Comparison of ENCODE assay signal across 12 mouse cellular contexts in genomic region chr13:56159614-56160363, GRCm38 (mm10). TPM values are rescaled to one million over a fixed set of nuclear protein-coding genes. Genes with fewer than 3 reads are reported as not detected.
DNase-seq lines count a peak whose midpoint lies in the region; ATAC-seq lines count a peak whose summit lies in the region.
"Had no signal": no experiment of that assay in that cellular context is flagged by ENCODE, and none has a peak within 500 bp of the region (broad histone marks: within the 10 kb centered on the region; RNA-seq: fewer than 3 reads in every experiment).

No protein-coding gene starts in this region.

- peaks cover 5% of the 10 kb centered on the region; the same call in 1 of the 2 replicates for H3K27me3 ChIP-seq in kidney, embryonic 16.5 days (ENCODE audit: insufficient read depth, low read length)

- peak; percentile 23; the same call in 1 of the 2 replicates for ATAC-seq in kidney, embryonic 16.5 days (ENCODE audit: low FRiP score, low TSS enrichment)

- H3K4me1 ChIP-seq in kidney, embryonic 16.5 days (ENCODE audit: insufficient read depth, low read length): peaks cover 20% of the 10 kb centered on the region

- 5% methylated on average over 17 of the region's 17 CpGs for WGBS in kidney, embryonic 16.5 days

- H3K4me3 ChIP-seq in kidney, embryonic 16.5 days (ENCODE audit: low read length): no peak overlapping the region
- H3K4me3 ChIP-seq: hindbrain, embryonic 13.5 days; myocyte had no signal

- H3K4me2 ChIP-seq in kidney, embryonic 16.5 days (replicated peaks; ENCODE audit: low read depth, low read length): no peak overlapping the region
- H3K4me2 ChIP-seq: hindbrain, embryonic 13.5 days had no signal

- H3K36me3 ChIP-seq in kidney, embryonic 16.5 days (ENCODE audit: insufficient read depth, low read length): no peaks in the 10 kb centered on the region
- H3K36me3 ChIP-seq: G1E; hindbrain, embryonic 13.5 days had no signal

- no peak overlapping the region for H3K27ac ChIP-seq in kidney, embryonic 16.5 days (ENCODE audit: low read length)
- H3K27ac ChIP-seq: hindbrain, embryonic 13.5 days had no signal

- H3K9me3 ChIP-seq in kidney, embryonic 16.5 days (ENCODE audit: low read length): no peaks in the 10 kb centered on the region
- H3K9me3 ChIP-seq: G1E; hindbrain, embryonic 13.5 days had no signal

- H3K9ac ChIP-seq in kidney, embryonic 16.5 days (replicated peaks; ENCODE audit: low read length): no peak overlapping the region
- H3K9ac ChIP-seq: hindbrain, embryonic 13.5 days had no signal

- DNase-seq in kidney, postnatal 25 days: no peak
- peak; percentile 75 for DNase-seq in embryo, embryonic 10.5 days (ENCODE audit: low spot score)
- peak; percentile 95 for DNase-seq in hindlimb bud, embryonic 11.5 days (ENCODE audit: extremely low spot score, low read depth, low spot score)
- DNase-seq in mesoderm, embryonic 11.5 days (ENCODE audit: low read depth, low spot score): peak; percentile 63
- no peak for DNase-seq in urinary bladder, postnatal 14 days (ENCODE audit: low spot score)
- no peak for DNase-seq in left cerebral cortex, adult 9 months (ENCODE audit: low spot score in 2 of 2)
- DNase-seq: lung, adult 18-20 months; right cerebral cortex, postnatal 14 days had no signal

RNA-seq across cellular contexts. Expression of gene Tifab, which starts 18.9 kb away (rescaled TPM):
- polyA plus RNA-seq in kidney, embryonic 16.5 days (2015; fragmentation: Nextera tagmentation; extraction: Ambion mirVana): 1.5 and 2.4 TPM in 2 replicates
- polyA plus RNA-seq: G1E, myocyte had no signal

RNA-seq across cellular contexts. Expression of gene H2afy, which starts 23.6 kb away (rescaled TPM):
- 367 and 386 TPM in 2 replicates for polyA plus RNA-seq in kidney, embryonic 16.5 days (2015; fragmentation: Nextera tagmentation; extraction: Ambion mirVana)

Comparison
In these comparisons a context has a peak if more than half of its experiments do, and no peak if none do; other contexts are left out.
1. DNase-seq: peak in embryo, embryonic 10.5 days (single experiment), hindlimb bud, embryonic 11.5 days (single experiment) and mesoderm, embryonic 11.5 days (single experiment); none in kidney, postnatal 25 days (0 of 2), urinary bladder, postnatal 14 days (single experiment) and left cerebral cortex, adult 9 months (0 of 2).